ENCODE assay signal across 8 mouse cellular contexts in the genomic region with DNA sequence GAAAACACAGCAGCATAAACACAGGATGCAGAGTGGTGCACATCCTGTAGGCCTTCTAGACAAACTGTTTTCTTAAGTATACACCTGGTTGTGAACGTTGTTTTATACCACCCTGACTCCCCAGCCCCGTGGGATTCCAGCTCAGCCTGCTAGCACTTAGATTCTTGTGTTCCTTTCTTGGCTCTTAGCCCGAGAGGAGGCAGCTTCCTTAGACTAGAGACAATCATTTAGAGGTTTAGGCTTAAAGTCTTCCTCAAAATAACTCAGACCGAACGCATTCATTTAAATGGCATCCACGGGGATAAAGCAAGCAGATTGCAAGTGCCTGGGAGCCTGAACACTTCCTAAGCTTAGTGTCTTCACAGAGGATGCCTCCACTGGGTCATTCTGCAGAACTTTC. TPM values are rescaled to one million over a fixed set of nuclear protein-coding genes. Genes with fewer than 3 reads are reported as not detected.
DNase-seq lines count a peak whose midpoint lies in the region; ATAC-seq and TF ChIP-seq lines count a peak whose summit lies in the region.

No protein-coding gene starts in this region.

- H3K36me3 ChIP-seq in embryonic facial prominence, embryonic 13.5 days: peaks cover 28% of the 10 kb centered on the region
- H3K36me3 ChIP-seq in intestine, embryonic 14.5 days (ENCODE audit: control insufficient read depth, insufficient read depth, low read length): peaks cover 27% of the 10 kb centered on the region
- H3K36me3 ChIP-seq in neural tube, embryonic 13.5 days: peaks cover 29% of the 10 kb centered on the region

- H3K4me1 ChIP-seq in lung, adult 2 months (ENCODE audit: control insufficient read depth, insufficient read depth, low read length): peaks cover 15% of the 10 kb centered on the region
- H3K4me1 ChIP-seq in embryonic facial prominence, embryonic 13.5 days: peaks cover 63% of the 10 kb centered on the region
- H3K4me1 ChIP-seq in intestine, embryonic 14.5 days (replicated peaks; ENCODE audit: control insufficient read depth, insufficient read depth, low read length): peaks cover 43% of the 10 kb centered on the region
- H3K4me1 ChIP-seq in neural tube, embryonic 13.5 days (replicated peaks): peaks cover 86% of the 10 kb centered on the region

- no peak for ATAC-seq in embryonic facial prominence, embryonic 13.5 days (ENCODE audit: insufficient number of reproducible peaks, insufficient read depth, low FRiP score, low TSS enrichment, low read depth)
- ATAC-seq in intestine, embryonic 14.5 days (replicated peaks; ENCODE audit: low FRiP score, low TSS enrichment, low read depth): no peak
- ATAC-seq in neural tube, embryonic 13.5 days (ENCODE audit: low read depth): no peak
- ATAC-seq in erythroblast, adult 5-6 weeks (replicated peaks; ENCODE audit: low FRiP score, poor library complexity, severe bottlenecking): no peak

- H3K9me3 ChIP-seq in embryonic facial prominence, embryonic 13.5 days: no peaks in the 10 kb centered on the region
- H3K9me3 ChIP-seq in intestine, embryonic 14.5 days (ENCODE audit: control insufficient read depth, low read length): no peaks in the 10 kb centered on the region
- H3K9me3 ChIP-seq in neural tube, embryonic 13.5 days: no peaks in the 10 kb centered on the region

- 13% methylated on average over 6 of the region's 6 CpGs for WGBS in lung, adult 2 months
- WGBS in embryonic facial prominence, embryonic 13.5 days: 3% methylated on average over 6 of the region's 6 CpGs
- 10% methylated on average over 6 of the region's 6 CpGs for WGBS in intestine, embryonic 14.5 days
- 2% methylated on average over 6 of the region's 6 CpGs for WGBS in neural tube, embryonic 13.5 days

- H3K9ac ChIP-seq in embryonic facial prominence, embryonic 13.5 days: peak overlapping the region; percentile 93
- peak overlapping the region; percentile 87 for H3K9ac ChIP-seq in intestine, embryonic 14.5 days (ENCODE audit: low read length)
- H3K9ac ChIP-seq in neural tube, embryonic 13.5 days: peak overlapping the region; percentile 96

- no peaks in the 10 kb centered on the region for H3K27me3 ChIP-seq in embryonic facial prominence, embryonic 13.5 days
- H3K27me3 ChIP-seq in intestine, embryonic 14.5 days (replicated peaks; ENCODE audit: control insufficient read depth, insufficient read depth, low read length): no peaks in the 10 kb centered on the region
- H3K27me3 ChIP-seq in neural tube, embryonic 13.5 days: no peaks in the 10 kb centered on the region

- no peak for DNase-seq in lung, adult 2 months
- DNase-seq in lung, adult 18-20 months: no peak
- DNase-seq in intestine, embryonic 14.5 days (ENCODE audit: low spot score): no peak
- DNase-seq in urinary bladder, postnatal 36 days (ENCODE audit: low spot score in 2 of 2): no peak
- no peak for DNase-seq in adrenal gland, postnatal 25 days

- peak overlapping the region; percentile 91 for H3K4me2 ChIP-seq in embryonic facial prominence, embryonic 13.5 days
- peak overlapping the region; percentile 90 for H3K4me2 ChIP-seq in intestine, embryonic 14.5 days (ENCODE audit: low read length)
- peak overlapping the region; percentile 87 for H3K4me2 ChIP-seq in neural tube, embryonic 13.5 days

- TF ChIP-seq CTCF in lung, adult 2 months (IDR thresholded peaks at IDR 0.05; ENCODE audit: insufficient read depth, low read length): no peak

- peak overlapping the region; percentile 53 for H3K4me3 ChIP-seq in lung, adult 2 months (replicated peaks; ENCODE audit: extremely low read depth, low read depth, low read length)
- H3K4me3 ChIP-seq in embryonic facial prominence, embryonic 13.5 days: peak overlapping the region; percentile 90
- peak overlapping the region; percentile 92 for H3K4me3 ChIP-seq in intestine, embryonic 14.5 days (ENCODE audit: low read depth, low read length)
- peak overlapping the region; percentile 99 for H3K4me3 ChIP-seq in neural tube, embryonic 13.5 days

- peak overlapping the region; percentile 60; the same call in 1 of the 2 replicates for H3K27ac ChIP-seq in embryonic facial prominence, embryonic 13.5 days
- H3K27ac ChIP-seq in intestine, embryonic 14.5 days (ENCODE audit: low read depth): no peak overlapping the region
- peak overlapping the region; percentile 99 for H3K27ac ChIP-seq in neural tube, embryonic 13.5 days (replicated peaks)

- TF ChIP-seq POLR2A in lung, adult 2 months (IDR thresholded peaks at IDR 0.05; ENCODE audit: borderline replicate concordance, extremely low read depth, low read depth, low read length): no peak

RNA-seq across cellular contexts. Expression of a gene that starts 1.8 kb away (rescaled TPM):
- 7.3 and 8.5 TPM in 2 replicates for polyA plus RNA-seq in lung, adult 2 months (2012; rRNA removed)
- 7.0 and 9.4 TPM in 2 replicates for polyA plus RNA-seq in embryonic facial prominence, embryonic 13.5 days (2015; fragmentation: Nextera tagmentation; extraction: Ambion mirVana)
- polyA plus RNA-seq in intestine, embryonic 14.5 days (2014; fragmentation: Nextera tagmentation; extraction: Ambion mirVana): 6.6 and 8.2 TPM in 2 replicates
- 54.9 and 59.5 TPM in 2 replicates for polyA plus RNA-seq in neural tube, embryonic 13.5 days (2015; fragmentation: Nextera tagmentation; extraction: Ambion mirVana)
- 0.21 TPM in 1 of 2 replicates, not detected in the other for total RNA-seq in erythroblast, adult 5-6 weeks (2015; ENCODE audit: low replicate concordance)
- total RNA-seq in erythroblast, adult 5-6 weeks (2017; ENCODE audit: low replicate concordance): 0.17 and 0.56 TPM in 2 replicates
- total RNA-seq in adrenal gland, postnatal 25 days (2021): 5.9 and 6.1 TPM in 2 replicates

RNA-seq across cellular contexts. Expression of a gene that starts 44.6 kb away (rescaled TPM):
- 70.6 and 71.8 TPM in 2 replicates for polyA plus RNA-seq in lung, adult 2 months (2012; rRNA removed)
- polyA plus RNA-seq in embryonic facial prominence, embryonic 13.5 days (2015; fragmentation: Nextera tagmentation; extraction: Ambion mirVana): 26.8 and 33.4 TPM in 2 replicates
- polyA plus RNA-seq in intestine, embryonic 14.5 days (2014; fragmentation: Nextera tagmentation; extraction: Ambion mirVana): 52.4 and 56.7 TPM in 2 replicates
- polyA plus RNA-seq in neural tube, embryonic 13.5 days (2015; fragmentation: Nextera tagmentation; extraction: Ambion mirVana): 42.7 and 44.7 TPM in 2 replicates
- total RNA-seq in erythroblast, adult 5-6 weeks (2015; ENCODE audit: low replicate concordance): 43.3 and 54.6 TPM in 2 replicates
- 18.8 and 34.1 TPM in 2 replicates for total RNA-seq in erythroblast, adult 5-6 weeks (2017; ENCODE audit: low replicate concordance)
- total RNA-seq in adrenal gland, postnatal 25 days (2021): 20.3 and 26.6 TPM in 2 replicates
